ENCODE assay signal across 8 mouse cellular contexts in the genomic region with DNA sequence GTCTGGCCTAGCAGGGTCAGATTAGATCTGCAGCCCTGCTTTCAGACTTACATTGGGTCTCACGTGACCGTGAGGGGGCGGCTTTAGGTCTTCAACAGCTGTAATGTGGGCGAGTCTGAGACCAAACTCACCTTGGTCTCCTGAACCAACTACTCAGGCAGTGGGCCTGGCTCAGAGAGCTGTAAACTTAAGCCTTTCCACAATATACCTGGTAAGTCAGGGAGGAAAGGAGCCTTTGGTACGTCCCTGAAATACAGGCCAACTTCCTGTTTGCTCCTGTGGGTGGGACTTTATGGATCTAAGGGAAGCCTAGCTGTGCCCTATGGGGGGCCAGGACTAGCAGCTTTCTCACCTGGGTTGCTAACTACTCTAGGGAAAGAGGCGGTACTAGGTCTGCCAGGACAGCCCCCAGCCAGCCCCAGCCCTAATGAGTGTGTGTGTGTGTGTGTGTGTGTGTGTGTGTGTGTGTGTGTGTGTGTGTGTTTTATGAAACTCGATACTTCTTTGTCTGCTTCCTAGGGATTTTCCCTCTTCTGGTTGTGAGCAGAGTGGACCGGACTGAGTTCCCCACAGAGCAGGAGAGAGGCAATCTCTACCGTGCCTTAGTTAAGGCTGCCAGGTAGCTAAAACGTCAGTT. TPM values are rescaled to one million over a fixed set of nuclear protein-coding genes. Genes with fewer than 3 reads are reported as not detected.
DNase-seq lines count a peak whose midpoint lies in the region; ATAC-seq and TF ChIP-seq lines count a peak whose summit lies in the region.

A gene (plus strand): TSS at position 80 of the 637 bp plus-strand sequence.

- peak within 1 kb of the TSS; percentile 99 for H3K4me3 ChIP-seq in megakaryocyte, embryonic 14.5 days (replicated peaks)
- H3K4me3 ChIP-seq in cortical plate, adult 2 months (ENCODE audit: insufficient read depth, low read length): peak within 1 kb of the TSS; percentile 58
- H3K4me3 ChIP-seq in heart, embryonic 10.5 days: peak within 1 kb of the TSS; percentile 82
- H3K4me3 ChIP-seq in kidney, embryonic 14.5 days (ENCODE audit: low read length): peak within 1 kb of the TSS; percentile 80
- H3K4me3 ChIP-seq in liver, postnatal 0 days (ENCODE audit: low read depth, low read length): peak within 1 kb of the TSS; percentile 59
- H3K4me3 ChIP-seq in stomach, embryonic 16.5 days (replicated peaks; ENCODE audit: low read length): peak within 1 kb of the TSS; percentile 55

- DNase-seq in heart, embryonic 10.5 days (ENCODE audit: low spot score): no peak
- no peak for DNase-seq in liver, postnatal 0 days
- no peak for DNase-seq in Muller cell, postnatal 12 days (ENCODE audit: inconsistent ontology term)

- no peak for TF ChIP-seq EP300 in liver, postnatal 0 days (IDR thresholded peaks at IDR 0.05; ENCODE audit: low read depth)

- peaks cover 60% of the 10 kb centered on the region for H3K4me1 ChIP-seq in megakaryocyte, embryonic 14.5 days
- peaks cover 5% of the 10 kb centered on the region for H3K4me1 ChIP-seq in cortical plate, adult 2 months (ENCODE audit: control insufficient read depth, insufficient read depth, low read length)
- peaks cover 54% of the 10 kb centered on the region for H3K4me1 ChIP-seq in heart, embryonic 10.5 days
- H3K4me1 ChIP-seq in kidney, embryonic 14.5 days (ENCODE audit: control insufficient read depth, insufficient read depth, low read length): peaks cover 36% of the 10 kb centered on the region
- H3K4me1 ChIP-seq in liver, postnatal 0 days (ENCODE audit: insufficient read depth): peaks cover 36% of the 10 kb centered on the region
- peaks cover 34% of the 10 kb centered on the region for H3K4me1 ChIP-seq in stomach, embryonic 16.5 days (ENCODE audit: control insufficient read depth, insufficient read depth, low read length)

- H3K27ac ChIP-seq in cortical plate, adult 2 months (ENCODE audit: insufficient read depth, low read length): peak within 1 kb of the TSS; percentile 93
- peak within 1 kb of the TSS; percentile 99 for H3K27ac ChIP-seq in heart, embryonic 10.5 days
- H3K27ac ChIP-seq in kidney, embryonic 14.5 days (ENCODE audit: low read depth, low read length): peak within 1 kb of the TSS; percentile 100
- peak within 1 kb of the TSS; percentile 87 for H3K27ac ChIP-seq in liver, postnatal 0 days (ENCODE audit: low read depth)
- H3K27ac ChIP-seq in stomach, embryonic 16.5 days (ENCODE audit: low read length): peak within 1 kb of the TSS; percentile 99

- ATAC-seq in megakaryocyte, adult 5-6 weeks (ENCODE audit: poor library complexity, severe bottlenecking): no peak
- ATAC-seq in kidney, embryonic 14.5 days (ENCODE audit: low FRiP score, low TSS enrichment): 0 out of 2 replicates have a peak, but pooled peaks have one; percentile 4
- peak; percentile 57 for ATAC-seq in liver, postnatal 0 days
- ATAC-seq in stomach, embryonic 16.5 days (ENCODE audit: insufficient read depth, low FRiP score): peak; percentile 48; the same call in 1 of the 2 replicates

- H3K4me2 ChIP-seq in kidney, embryonic 14.5 days (replicated peaks; ENCODE audit: low read depth, low read length): peak within 1 kb of the TSS; percentile 96
- H3K4me2 ChIP-seq in liver, postnatal 0 days (ENCODE audit: low read depth, low read length): peak within 1 kb of the TSS; percentile 91
- peak within 1 kb of the TSS; percentile 94 for H3K4me2 ChIP-seq in stomach, embryonic 16.5 days (ENCODE audit: low read depth, low read length)

- no peak for TF ChIP-seq CTCF in cortical plate, adult 2 months (IDR thresholded peaks at IDR 0.05; ENCODE audit: extremely low read depth, insufficient read depth, low read length)
- no peak for TF ChIP-seq CTCF in liver, postnatal 0 days (IDR thresholded peaks at IDR 0.05; ENCODE audit: low read depth)

- no peaks in the 10 kb centered on the region for H3K9me3 ChIP-seq in megakaryocyte, embryonic 14.5 days
- H3K9me3 ChIP-seq in heart, embryonic 10.5 days: no peaks in the 10 kb centered on the region
- H3K9me3 ChIP-seq in kidney, embryonic 14.5 days (ENCODE audit: control insufficient read depth, low read length): no peaks in the 10 kb centered on the region
- no peaks in the 10 kb centered on the region for H3K9me3 ChIP-seq in liver, postnatal 0 days (ENCODE audit: low read length)
- H3K9me3 ChIP-seq in stomach, embryonic 16.5 days (replicated peaks; ENCODE audit: control insufficient read depth, low read length): no peaks in the 10 kb centered on the region

- peak within 1 kb of the TSS; percentile 85 for H3K9ac ChIP-seq in kidney, embryonic 14.5 days (ENCODE audit: low read depth, low read length)
- H3K9ac ChIP-seq in liver, postnatal 0 days (replicated peaks): peak within 1 kb of the TSS; percentile 72
- H3K9ac ChIP-seq in stomach, embryonic 16.5 days (ENCODE audit: low read length): peak within 1 kb of the TSS; percentile 81

- 3% methylated on average over 10 of the region's 10 CpGs for WGBS in heart, embryonic 10.5 days
- 3% methylated on average over 10 of the region's 10 CpGs for WGBS in kidney, embryonic 14.5 days
- WGBS in liver, postnatal 0 days (ENCODE audit: insufficient replicate concordance): 10% methylated on average over 10 of the region's 10 CpGs
- WGBS in stomach, embryonic 16.5 days: 6% methylated on average over 10 of the region's 10 CpGs

- no peaks in the 10 kb centered on the region for H3K27me3 ChIP-seq in megakaryocyte, embryonic 14.5 days (replicated peaks)
- no peaks in the 10 kb centered on the region for H3K27me3 ChIP-seq in heart, embryonic 10.5 days (ENCODE audit: insufficient read depth, poor library complexity, severe bottlenecking)
- no peaks in the 10 kb centered on the region for H3K27me3 ChIP-seq in kidney, embryonic 14.5 days (ENCODE audit: control insufficient read depth, insufficient read depth, low read length)
- no peaks in the 10 kb centered on the region for H3K27me3 ChIP-seq in liver, postnatal 0 days (ENCODE audit: insufficient read depth, low read length)
- H3K27me3 ChIP-seq in stomach, embryonic 16.5 days (ENCODE audit: control insufficient read depth, insufficient read depth, low read length): no peaks in the 10 kb centered on the region

- H3K36me3 ChIP-seq in megakaryocyte, embryonic 14.5 days (replicated peaks; ENCODE audit: low read length): peaks cover 34% of the 10 kb centered on the region
- peaks cover 29% of the 10 kb centered on the region for H3K36me3 ChIP-seq in heart, embryonic 10.5 days
- peaks cover 33% of the 10 kb centered on the region for H3K36me3 ChIP-seq in kidney, embryonic 14.5 days (ENCODE audit: control insufficient read depth, insufficient read depth, low read length)
- peaks cover 22% of the 10 kb centered on the region for H3K36me3 ChIP-seq in liver, postnatal 0 days (replicated peaks; ENCODE audit: insufficient read depth, low read length)
- peaks cover 10% of the 10 kb centered on the region; the same call in 1 of the 2 replicates for H3K36me3 ChIP-seq in stomach, embryonic 16.5 days (ENCODE audit: control insufficient read depth, insufficient read depth, low read length)

- TF ChIP-seq POLR2A in cortical plate, adult 2 months (IDR thresholded peaks at IDR 0.05; ENCODE audit: extremely low read depth, insufficient read depth, low read length): no peak

RNA-seq across cellular contexts. Expression of the gene that starts here (rescaled TPM):
- 59.9 and 91.6 TPM in 2 replicates for polyA plus RNA-seq in megakaryocyte, embryonic 14.5 days (2012; ENCODE audit: insufficient read depth, low replicate concordance)
- total RNA-seq in megakaryocyte, adult 5-6 weeks (2015): 0.32 and 0.36 TPM in 2 replicates
- total RNA-seq in megakaryocyte, adult 5-6 weeks (2017): 0.37 and 0.51 TPM in 2 replicates
- polyA plus RNA-seq in cortical plate, adult 2 months (2012; rRNA removed): 39.3 and 40.1 TPM in 2 replicates
- 47.5 and 61.4 TPM in 2 replicates for polyA plus RNA-seq in heart, embryonic 10.5 days (2016; fragmentation: Nextera tagmentation; extraction: Ambion mirVana)
- polyA plus RNA-seq in kidney, embryonic 14.5 days (2014; fragmentation: Nextera tagmentation; extraction: Ambion mirVana): 59.1 and 68.2 TPM in 2 replicates
- 5.7 and 7.2 TPM in 2 replicates for polyA plus RNA-seq in liver, postnatal 0 days (2015; fragmentation: Nextera tagmentation; extraction: Ambion mirVana)
- 27.7 and 36.0 TPM in 2 replicates for polyA plus RNA-seq in stomach, embryonic 16.5 days (2015; fragmentation: Nextera tagmentation; extraction: Ambion mirVana)
